Mouse (Mus musculus) fibroblast of lung, adult 2 months (primary cell): Measurements from ENCODE around the gene Fgd6.
A peak's percentile ranks its signal among the peaks of the same experiment; 100 is the strongest.

Experiments
- DNase-seq: peaks from one replicate; pipeline ENCODE4 v3.0.0-alpha.2; 2011; ENCODE audit warnings: low read depth

Gene Fgd6

DNA sequence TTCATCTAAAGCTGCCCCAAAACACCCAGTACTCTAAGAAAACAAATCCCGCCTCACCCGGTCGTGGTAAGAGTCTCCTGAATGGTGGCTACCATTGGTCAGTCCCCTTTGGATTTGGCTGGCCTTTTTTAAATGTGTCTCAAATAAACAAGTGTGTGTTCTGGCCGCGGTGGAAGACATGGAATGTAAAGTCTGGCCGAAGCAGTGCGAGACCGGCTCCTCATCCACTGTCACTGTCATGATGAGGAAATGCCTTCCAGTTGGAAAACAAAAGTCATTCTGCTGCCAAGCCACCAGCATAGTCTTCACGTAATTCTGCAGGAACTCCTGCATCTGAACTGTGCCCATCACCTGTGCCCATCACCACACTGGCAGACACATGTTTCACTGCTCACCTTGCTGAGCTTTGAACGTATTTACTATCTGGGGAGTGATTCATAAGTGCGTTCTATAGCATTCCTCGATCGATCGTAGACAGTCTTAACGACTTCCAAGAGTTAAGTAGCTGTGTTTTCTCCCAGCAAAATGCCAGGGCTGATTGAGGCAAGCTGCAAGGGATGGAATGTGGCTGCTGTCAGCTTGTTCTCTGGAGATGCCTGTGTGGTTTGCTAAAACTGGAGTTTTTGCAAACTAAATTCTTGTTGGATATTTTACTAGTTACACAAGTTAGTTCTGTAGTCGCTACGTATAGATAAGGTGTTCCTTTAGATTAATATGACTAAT is 60.1 kb downstream of the Fgd6 start:
- DNase-seq: no peak

DNA sequence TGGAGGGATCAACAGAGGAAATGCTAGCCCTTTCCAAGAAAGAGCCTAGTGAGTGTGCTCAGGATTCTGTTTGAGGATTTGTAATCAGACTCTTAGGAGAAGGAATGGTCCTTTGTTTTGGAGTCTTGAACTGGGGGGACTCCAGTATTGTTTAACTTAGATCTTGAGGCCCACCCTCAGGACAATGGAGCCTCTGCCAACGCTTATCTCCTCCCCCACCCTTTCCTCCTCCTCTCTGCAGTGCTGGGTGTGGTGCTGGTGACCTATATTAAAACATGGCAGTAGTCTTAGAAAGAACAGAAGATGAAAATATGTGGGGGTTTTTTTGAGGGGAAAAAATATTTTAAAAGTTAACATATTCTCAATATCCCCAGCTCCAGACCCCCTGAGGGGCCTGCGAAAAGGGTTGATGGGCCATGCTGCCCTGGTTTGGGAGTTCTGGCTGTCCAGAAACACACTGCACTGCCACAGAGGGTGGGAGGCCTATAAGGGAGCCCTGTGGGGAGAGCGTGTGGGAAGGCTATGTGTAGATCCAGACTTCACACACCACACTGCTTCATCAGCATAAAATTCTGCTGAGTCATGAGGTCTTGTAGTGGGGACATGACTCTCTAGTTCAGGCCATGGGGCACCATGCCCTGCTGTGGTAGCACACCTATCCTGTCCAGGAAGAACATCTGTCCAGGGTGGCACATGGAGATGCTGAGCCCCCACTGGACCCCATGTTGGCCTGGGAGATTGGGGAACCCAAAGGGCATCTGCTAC is 61.5 kb downstream of the Fgd6 start:
- no peak for DNase-seq

DNA sequence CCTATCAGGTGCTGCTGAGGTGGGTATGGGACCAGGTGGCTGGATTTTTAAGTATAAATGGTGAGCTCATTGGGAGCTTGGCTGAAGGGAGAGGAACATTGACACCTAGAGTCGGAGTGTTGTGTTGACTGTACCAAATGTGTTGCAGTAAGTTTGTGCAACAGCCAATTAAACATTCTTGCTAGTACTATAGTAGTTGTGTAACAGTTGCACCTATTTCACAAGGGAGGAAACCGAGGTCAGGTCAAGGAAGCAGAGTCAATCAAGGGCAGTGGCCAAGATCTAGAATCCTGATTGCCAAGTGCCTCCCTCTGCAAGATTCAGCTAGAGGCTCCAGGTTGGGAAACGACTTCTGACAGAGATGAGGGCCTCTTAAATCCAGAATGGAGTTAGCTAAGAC is 62.3 kb downstream of the Fgd6 start:
- no peak for DNase-seq

DNA sequence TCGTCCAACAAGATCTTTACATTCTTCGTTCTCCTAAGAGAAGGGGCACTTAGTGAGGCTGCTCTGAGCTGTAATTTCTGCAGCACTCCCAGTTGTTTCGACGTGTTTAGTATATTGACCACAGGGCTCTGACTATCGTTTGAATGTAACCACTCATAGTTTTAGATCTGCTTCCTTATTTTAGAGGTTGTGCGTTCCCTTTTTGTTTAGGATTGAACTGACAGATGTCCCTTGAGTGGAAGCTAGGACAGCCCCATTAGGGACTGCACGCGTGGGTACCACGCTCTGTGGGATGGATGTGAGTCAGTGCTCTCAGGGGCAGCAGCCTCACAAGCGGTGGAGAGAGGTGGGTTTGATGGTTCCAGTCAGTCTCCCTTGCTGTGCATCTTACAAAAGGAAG is 69.7 kb downstream of the Fgd6 start:
- no peak for DNase-seq

DNA sequence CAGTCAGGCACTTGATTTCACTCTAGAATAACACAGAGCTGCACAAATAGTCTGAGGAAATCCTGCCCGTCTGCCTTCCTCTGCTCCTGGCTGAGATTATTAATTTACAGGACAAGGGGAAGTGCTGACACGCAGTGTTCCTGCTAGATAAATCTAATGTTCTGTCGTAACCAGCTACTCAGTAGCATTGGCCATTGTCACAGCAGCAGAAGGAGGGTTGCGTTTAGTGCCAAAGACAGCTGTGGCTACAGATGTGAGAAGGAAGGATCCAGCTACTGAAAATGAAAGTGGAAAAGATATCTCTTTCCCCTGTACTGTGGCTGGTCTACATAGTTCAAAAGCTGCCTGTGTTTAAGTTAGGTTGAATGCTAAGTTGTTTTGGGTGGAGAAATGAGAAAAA is 71.4 kb downstream of the Fgd6 start:
- no peak for DNase-seq

DNA sequence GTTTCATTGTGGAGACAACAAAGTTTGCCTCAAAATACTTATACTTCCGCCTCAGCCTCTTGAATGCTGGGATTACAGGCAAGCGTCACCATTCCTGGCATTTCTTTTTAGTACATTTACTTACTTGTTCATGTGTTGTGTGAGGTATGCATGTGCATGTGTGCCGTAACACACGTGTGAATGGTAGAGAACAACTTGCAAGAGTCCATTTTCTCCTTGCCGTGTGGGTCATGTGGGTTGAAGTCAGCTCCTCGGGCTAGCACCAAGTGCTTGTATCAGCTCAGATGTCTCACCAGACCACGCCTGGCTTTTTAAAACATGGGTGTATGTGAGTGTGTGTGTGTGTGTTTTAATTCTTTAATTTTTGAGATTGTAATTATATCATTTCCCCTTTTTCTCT is 71.8 kb downstream of the Fgd6 start:
- DNase-seq: no peak

DNA sequence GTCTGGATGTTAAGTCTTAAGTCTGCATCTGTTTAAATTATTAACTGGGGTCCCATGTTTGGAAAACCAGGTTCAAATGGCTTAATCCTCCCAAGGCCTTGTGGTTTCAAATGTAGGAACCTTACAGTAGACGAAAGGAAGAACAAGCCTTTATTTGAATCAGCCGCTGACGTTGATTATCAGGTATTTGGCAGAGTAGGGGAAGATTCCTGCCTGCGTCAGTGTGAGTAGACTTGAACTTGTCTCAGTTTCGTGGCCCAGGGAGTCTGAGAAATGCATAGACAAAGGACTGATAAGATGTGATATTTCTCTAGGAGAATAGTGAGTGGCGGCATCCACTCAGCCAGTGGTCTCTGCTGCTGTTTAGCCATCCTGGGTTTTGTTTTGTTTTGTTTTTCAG is 73.0 kb downstream of the Fgd6 start:
- DNase-seq: no peak

DNA sequence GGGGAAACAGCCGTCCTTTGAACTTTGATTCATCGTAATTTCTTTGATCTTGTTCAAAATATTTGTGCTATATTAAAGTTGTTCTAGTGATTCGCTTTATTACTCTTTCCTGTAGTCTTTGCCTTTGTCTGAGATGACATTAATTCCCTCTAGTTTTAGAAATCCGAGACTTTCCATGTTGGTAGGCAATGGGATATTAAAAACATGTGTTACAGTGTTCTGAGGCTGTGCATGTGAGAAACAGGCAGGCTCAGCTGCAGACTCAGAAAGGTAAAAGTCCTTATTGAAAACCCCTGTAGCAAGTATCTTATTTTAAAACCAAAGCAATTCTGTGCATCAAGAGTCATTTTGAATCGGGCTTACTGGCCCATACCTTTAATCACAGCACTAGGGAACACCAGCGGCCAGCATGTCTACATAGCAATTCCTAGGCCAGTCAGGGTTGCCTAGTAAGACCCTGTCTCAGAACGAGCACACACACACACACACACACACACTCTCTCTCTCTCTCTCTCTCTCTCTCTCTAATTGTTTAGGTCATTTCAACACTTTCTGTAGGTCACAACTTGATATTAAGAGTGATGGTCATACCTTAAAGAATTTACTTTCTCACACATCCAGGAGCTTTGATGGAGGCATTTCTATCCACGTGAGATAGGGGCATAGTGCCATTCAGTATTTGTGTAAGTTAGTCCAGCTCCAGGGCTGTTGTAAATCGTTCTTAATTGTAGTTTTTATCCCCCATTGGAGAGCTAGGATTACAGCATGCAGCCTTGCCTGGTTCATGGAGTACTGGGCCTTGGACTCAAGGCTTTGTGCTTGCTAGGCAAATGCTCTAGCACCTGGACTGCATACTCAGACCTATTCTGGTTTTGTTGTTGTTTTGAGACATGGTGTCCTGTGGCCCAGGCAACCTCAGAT is 75.3 kb downstream of the Fgd6 start:
- no peak for DNase-seq

DNA sequence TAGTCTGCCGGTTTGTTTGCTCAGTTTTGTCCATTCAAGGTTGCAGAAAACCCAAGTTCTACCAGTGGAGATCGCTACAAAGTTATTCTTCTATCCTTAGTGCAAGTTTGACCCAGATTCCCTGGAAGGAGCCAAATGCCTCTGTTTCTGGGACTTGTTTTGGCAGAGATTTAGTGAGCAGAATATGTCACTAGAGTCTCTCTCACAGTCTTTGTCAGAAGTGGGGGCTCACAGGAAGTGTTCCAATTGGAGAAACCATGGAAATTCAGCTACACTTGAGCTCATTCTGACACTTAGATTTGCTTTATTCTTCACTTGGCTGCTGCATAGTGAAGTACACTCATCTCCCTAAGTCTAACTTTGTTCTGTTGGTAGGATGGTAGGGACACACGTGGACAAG is 76.4 kb downstream of the Fgd6 start:
- DNase-seq: no peak

DNA sequence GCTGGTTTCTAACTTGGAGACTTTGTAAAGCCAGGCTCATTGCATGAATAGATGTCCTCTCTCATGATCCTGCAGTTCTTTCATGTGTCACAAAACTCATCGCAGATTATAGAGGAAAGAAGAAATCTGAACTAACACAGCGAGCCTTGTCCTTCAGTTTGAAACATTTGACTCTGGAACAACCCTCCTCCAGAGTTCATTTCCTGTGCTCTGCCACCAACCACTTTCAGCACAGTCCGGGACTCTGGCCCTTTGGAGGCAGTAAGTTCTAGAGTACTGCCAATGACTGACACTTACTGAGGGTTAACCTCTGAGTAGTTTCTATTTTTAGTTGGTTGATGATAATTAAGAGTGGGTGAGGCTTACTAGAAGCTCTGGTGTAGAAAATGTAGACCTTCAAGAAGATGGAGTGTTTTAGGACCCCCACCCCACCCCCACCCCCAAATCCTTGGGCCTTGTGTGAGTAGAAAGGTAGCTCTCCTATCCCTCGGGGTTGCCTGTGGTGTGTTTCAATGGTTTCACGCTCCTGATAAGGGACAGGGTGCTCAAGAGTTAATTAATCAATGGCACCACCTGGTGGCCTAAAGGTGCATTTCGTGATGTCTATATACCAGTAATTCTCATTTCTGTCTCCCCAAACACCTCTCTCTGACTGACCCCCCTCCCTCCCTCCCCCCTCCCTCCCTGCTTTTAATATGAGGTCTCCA is 80.2 kb downstream of the Fgd6 start:
- DNase-seq: peak; percentile 60

DNA sequence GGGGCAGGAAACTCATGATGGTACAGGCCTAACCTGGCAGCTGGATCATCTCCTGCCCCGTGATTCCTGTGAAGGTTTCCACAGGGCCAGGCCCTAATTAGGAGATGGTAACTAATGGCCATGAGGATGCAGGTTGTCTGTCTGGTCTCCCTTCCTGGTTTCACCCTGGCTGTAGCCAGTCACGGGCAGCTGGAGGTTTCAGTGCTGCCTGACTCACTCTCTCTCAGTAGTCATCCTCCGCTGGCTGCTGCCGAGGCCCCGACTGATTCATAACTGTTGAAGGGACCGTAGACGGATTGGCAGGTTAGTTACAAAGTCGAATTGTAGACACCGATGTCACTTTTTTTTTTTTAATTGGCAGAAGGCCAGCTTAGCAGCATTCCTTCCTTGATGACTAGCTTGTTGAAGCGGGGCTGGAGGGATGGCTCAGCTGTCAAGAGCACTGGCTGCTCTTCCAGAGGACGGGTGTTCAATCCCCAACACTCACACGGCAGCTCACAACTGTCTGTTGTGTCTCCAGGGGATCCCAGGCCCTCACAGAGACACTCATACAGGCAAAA is 81.1 kb downstream of the Fgd6 start:
- DNase-seq: peak; percentile 71

DNA sequence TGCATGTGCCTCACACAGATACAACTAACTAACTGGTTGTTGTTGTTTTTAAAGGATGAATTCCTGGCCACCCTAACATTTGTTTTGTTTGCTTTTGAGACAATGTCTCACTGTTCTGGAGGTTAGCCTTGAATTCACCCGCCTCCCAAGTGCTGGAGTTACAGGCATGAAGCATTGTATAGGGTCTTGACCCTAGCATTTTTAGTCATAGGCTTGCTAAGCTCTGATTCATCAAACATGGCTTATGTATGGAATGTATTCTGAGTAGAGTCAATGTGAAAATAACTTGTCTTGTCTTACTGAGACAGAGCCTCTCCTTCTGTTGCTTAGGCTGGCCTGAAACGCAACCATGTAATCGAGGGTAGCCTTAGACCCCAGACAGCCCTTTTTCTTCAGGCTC is 82.1 kb downstream of the Fgd6 start:
- DNase-seq: no peak

DNA sequence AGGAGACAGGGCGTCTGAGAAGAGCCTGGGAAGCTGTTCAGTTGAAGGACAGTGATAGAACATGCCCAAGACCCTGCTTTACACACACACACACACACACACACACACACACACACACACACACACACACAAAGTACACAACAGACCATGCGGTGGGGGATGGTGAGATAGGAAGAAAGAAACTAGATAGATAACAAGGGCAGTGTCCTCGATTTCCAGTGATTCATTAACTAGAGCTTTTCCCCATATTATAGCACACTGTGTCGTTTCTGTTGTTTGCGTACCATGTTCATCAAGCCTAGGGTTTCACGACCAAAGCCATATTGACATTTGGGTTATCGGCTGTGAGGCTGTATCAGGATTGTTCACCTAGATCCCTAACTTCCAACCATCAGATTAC is 83.2 kb downstream of the Fgd6 start:
- DNase-seq: no peak

DNA sequence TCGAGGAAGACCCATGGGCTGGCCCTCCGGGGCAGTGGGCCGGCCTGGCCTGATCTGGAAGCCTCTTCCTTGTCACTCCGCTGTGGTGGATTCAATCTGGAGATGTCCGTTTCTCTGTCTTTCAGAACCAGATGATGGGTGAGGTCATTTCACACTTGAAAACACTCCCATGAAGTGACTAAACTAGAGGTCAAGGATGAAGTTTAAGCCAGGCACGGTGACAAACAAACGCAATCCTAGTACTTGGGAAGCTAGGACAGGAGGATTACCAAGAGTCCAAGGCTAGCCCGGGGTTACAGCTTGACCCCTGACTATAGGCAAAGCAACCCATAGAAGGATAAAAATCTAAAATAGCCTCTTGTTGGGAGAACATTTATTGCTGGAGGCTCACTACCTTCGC is 84.9 kb downstream of the Fgd6 start:
- no peak for DNase-seq

DNA sequence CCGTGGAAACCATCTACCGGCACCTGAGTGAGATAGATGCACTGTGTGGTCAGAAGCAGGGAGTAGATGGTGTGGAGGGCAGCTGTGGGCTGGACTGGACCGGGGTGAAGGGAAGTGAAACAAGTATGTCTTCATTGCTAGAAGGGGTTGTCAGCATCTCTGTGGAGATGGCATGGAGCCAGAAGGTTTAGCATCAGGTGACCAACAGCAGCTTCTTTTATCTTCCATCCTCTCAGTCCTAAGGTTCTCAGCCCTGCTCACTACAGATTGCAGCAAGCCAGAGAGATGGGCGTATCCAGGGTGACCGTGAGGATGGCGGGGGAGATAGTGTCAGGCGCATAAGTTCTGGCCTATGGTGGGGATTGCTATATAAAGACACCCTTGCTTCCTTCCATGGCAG is 86.8 kb downstream of the Fgd6 start:
- no peak for DNase-seq

DNA sequence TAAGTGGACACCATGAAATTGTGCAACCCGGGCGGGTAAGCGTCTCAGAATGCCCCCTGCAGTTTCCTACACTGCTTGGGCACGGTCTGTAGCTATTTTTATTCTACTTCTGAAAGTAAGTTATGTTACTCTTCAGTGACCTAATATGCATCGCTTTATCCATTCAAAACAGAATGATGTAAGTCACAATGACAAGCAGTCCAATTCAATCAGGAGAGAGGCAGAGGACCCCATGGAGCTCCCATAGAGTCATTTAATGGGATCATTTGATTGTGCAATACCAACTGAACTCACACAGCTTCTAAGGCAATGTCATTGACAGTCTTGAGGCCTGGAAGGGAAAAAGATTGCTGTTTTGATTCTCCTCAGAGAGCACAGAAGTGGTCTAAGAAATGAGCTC is 87.8 kb downstream of the Fgd6 start:
- DNase-seq: no peak

DNA sequence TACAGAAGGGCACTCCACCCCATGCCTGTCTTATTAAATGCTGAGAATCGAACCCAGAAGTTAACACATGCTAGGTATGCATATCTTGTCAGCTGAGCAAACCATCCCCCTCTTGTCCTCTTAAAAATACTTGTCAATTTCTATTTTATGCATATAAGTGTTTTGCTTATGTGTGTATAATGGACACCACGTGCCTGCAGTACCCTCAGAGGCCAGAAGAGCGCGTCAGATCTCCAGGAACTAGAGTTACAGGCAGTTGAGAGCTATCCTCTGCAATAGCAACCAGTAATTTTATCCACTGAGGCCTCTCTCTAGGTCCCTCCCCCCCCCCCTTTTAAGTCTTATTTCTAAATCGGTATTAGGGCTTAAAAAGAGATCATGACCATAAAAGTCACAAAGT is 88.6 kb downstream of the Fgd6 start:
- DNase-seq: no peak

DNA sequence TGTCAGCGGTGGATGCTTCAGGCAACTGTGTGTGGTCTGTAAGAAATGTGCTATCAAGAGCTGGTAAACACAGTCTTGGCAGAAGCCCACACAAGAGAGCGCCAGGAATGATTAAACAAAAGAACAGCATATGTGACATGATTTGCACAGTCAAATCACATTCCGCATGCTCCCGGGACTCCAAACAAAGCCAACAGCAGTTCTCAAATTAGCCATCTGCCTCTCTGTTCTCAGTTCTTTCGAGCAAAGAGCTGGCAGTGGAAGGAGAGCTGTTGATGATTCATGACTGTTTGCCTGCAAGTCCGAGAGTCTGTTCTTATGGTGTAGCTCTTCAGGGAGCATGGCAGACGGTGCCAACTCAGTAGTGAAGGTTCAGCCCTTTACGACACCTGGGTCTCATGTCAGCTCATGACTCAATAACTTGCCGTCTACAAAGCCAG is 93.9 kb downstream of the Fgd6 start:
- no peak for DNase-seq

DNA sequence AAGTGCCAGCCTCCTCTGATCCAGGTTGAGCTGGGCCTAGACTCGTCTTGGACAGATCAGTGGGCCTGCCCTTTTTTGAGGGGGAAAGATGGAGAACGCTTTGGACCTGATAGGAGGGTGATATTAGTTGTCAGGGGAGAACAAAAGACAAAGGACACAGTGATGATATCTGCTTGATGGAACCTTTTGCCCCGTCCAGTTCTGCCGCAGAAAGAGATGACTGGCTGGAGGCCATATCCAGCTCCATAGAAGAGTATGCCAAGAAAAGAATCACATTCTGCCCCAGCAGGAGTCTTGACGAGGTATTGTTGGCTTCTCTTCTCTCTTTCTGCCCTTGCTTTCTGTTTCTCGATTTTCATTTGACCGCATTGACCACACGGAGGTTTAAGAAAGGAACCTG is 97.3 kb downstream of the Fgd6 start:
- no peak for DNase-seq

DNA sequence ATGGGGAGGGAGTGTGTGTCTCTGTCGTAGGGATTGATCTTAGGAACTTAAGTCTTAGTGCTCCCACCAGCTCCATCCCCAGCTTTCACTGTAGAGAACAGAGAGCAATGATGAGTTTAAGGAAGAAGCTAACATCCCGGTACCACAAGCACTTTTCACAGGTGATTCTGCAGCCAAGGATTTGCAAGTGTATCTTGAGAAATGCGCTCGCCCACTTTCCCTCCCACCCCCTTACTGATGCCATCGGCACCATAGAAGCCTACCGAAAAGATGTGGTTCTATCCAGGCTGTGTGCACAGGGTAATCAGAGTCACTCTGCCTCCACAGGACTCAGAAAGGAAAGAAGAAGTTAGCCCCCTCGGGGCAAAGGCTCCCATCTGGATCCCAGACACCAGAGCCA is 97.9 kb downstream of the Fgd6 start:
- no peak for DNase-seq

DNA sequence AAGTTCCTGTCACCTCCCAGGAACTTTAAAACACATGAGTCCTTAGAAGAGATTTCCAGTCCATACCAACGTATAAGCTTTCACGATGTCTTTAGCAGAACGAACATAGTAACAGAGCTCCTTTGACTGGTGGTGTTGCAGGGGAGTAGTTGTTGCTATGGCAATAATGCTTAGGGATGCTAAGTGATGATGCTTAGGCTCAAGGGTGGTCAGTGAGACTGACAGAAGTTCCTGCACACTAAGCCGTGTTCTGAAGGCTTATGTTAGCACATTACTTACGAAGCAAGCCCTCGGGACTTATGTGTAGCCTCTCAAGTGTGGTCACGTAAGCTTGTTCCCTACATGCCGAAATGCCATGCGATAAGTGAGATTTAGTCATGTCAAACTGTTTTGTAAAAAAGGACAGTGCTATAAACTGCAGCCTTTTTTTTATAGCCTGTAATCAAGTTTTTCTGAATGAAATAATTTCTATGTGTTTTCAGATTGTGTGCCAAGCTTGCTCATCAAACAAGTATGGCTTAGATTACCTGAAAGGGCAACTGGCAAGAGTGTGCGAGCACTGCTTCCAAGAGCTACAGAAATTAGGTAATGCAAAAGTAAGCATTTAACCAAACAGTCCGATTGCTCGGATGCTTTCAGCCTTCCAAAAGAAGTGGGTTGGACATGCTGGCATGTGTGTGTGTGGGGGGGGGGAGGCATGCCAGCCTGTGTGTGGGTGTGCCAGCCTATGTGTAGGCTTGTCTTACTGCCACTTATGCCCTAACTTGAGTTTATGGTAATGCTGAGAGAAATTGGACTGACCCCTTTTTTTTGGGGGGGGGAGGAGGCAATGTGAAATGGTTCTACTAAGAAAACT is 99.0 kb downstream of the Fgd6 start:
- DNase-seq: no peak
